Mouse (Mus musculus): ENCODE data around the gene Stat5a. TPM values are rescaled to one million over a fixed set of nuclear protein-coding genes. Genes with fewer than 3 reads are reported as not detected.

The Stat5a gene
- polyA plus RNA-seq, 1 experiment from 2014 or later = 6.0 TPM

- TF ChIP-seq EP300 (IDR thresholded peaks at IDR 0.05; ENCODE audit: low read depth) (no peak), CTCF (IDR thresholded peaks at IDR 0.05; ENCODE audit: low read depth) (no peak)
- Histone ChIP-seq H3K9ac (replicated peaks) (no peak overlapping the region), H3K4me3 (ENCODE audit: low read depth, low read length) (no peak overlapping the region), H3K4me2 (ENCODE audit: low read depth, low read length) (no peak overlapping the region), H3K9me3 (ENCODE audit: low read length) (no peaks in the 10 kb centered on the region), H3K27me3 (ENCODE audit: insufficient read depth, low read length) (no peaks in the 10 kb centered on the region), H3K36me3 (replicated peaks; ENCODE audit: insufficient read depth, low read length) (peaks cover 82% of the 10 kb centered on the region), H3K4me1 (ENCODE audit: insufficient read depth) (no peaks in the 10 kb centered on the region), H3K27ac (ENCODE audit: low read depth) (no peak overlapping the region)
- ATAC-seq = no peak
- 85% methylated on average over 19 of the region's 20 CpGs for WGBS (ENCODE audit: insufficient replicate concordance)
- DNase-seq = no peak
Observed at GRCm38 (mm10) chr11:100904580-100905351, 45.6 kb downstream of the Stat5a start.

GRCm38 (mm10) chr11:100905929-100906328 is 46.8 kb downstream of the Stat5a start:
- Histone ChIP-seq H3K36me3 (replicated peaks; ENCODE audit: insufficient read depth, low read length) (peaks cover 72% of the 10 kb centered on the region), H3K4me3 (ENCODE audit: low read depth, low read length) (no peak overlapping the region), H3K27ac (ENCODE audit: low read depth) (no peak overlapping the region), H3K9ac (replicated peaks) (no peak overlapping the region), H3K27me3 (ENCODE audit: insufficient read depth, low read length) (no peaks in the 10 kb centered on the region), H3K4me2 (ENCODE audit: low read depth, low read length) (no peak overlapping the region), H3K9me3 (ENCODE audit: low read length) (no peaks in the 10 kb centered on the region), H3K4me1 (ENCODE audit: insufficient read depth) (no peaks in the 10 kb centered on the region)
- ATAC-seq (no peak), DNase-seq (no peak)
- WGBS (ENCODE audit: insufficient replicate concordance) = 54% methylated on average over 1 of the region's 1 CpGs
- TF ChIP-seq CTCF (IDR thresholded peaks at IDR 0.05; ENCODE audit: low read depth) (no peak), EP300 (IDR thresholded peaks at IDR 0.05; ENCODE audit: low read depth) (no peak)

GRCm38 (mm10) chr11:100906885-100907284 is 47.7 kb downstream of the Stat5a start:
- WGBS (ENCODE audit: insufficient replicate concordance) = 66% methylated on average over 4 of the region's 4 CpGs
- TF ChIP-seq CTCF (IDR thresholded peaks at IDR 0.05; ENCODE audit: low read depth) (no peak), EP300 (IDR thresholded peaks at IDR 0.05; ENCODE audit: low read depth) (no peak)
- no peak for DNase-seq
- Histone ChIP-seq H3K4me1 (ENCODE audit: insufficient read depth) (no peaks in the 10 kb centered on the region), H3K4me3 (ENCODE audit: low read depth, low read length) (no peak overlapping the region), H3K9ac (replicated peaks) (no peak overlapping the region), H3K4me2 (ENCODE audit: low read depth, low read length) (no peak overlapping the region), H3K36me3 (replicated peaks; ENCODE audit: insufficient read depth, low read length) (peaks cover 64% of the 10 kb centered on the region), H3K27me3 (ENCODE audit: insufficient read depth, low read length) (no peaks in the 10 kb centered on the region), H3K27ac (ENCODE audit: low read depth) (no peak overlapping the region), H3K9me3 (ENCODE audit: low read length) (no peaks in the 10 kb centered on the region)
- no peak for ATAC-seq

- ATAC-seq (no peak), DNase-seq (no peak)
- TF ChIP-seq CTCF (IDR thresholded peaks at IDR 0.05; ENCODE audit: low read depth) = no peak
- H3K4me3 ChIP-seq (ENCODE audit: low read depth, low read length) = no peak overlapping the region
- peaks cover 57% of the 10 kb centered on the region for H3K36me3 ChIP-seq (replicated peaks; ENCODE audit: insufficient read depth, low read length)
- no peak overlapping the region for H3K9ac ChIP-seq (replicated peaks)
- 76% methylated on average over 2 of the region's 2 CpGs for WGBS (ENCODE audit: insufficient replicate concordance)
- no peak overlapping the region for H3K27ac ChIP-seq (ENCODE audit: low read depth)
- H3K9me3 ChIP-seq (ENCODE audit: low read length) = no peaks in the 10 kb centered on the region
- peaks cover 5% of the 10 kb centered on the region; the same call in 1 of the 2 replicates for H3K4me1 ChIP-seq (ENCODE audit: insufficient read depth)
- H3K27me3 ChIP-seq (ENCODE audit: insufficient read depth, low read length) = no peaks in the 10 kb centered on the region
- no peak overlapping the region for H3K4me2 ChIP-seq (ENCODE audit: low read depth, low read length)
Observed at GRCm38 (mm10) chr11:100908112-100908511, 49.0 kb downstream of the Stat5a start.

- WGBS (ENCODE audit: insufficient replicate concordance) = 69% methylated on average over 9 of the region's 9 CpGs
- Histone ChIP-seq H3K9me3 (ENCODE audit: low read length) (no peaks in the 10 kb centered on the region), H3K27ac (ENCODE audit: low read depth) (no peak overlapping the region), H3K27me3 (ENCODE audit: insufficient read depth, low read length) (no peaks in the 10 kb centered on the region), H3K4me2 (ENCODE audit: low read depth, low read length) (no peak overlapping the region), H3K36me3 (replicated peaks; ENCODE audit: insufficient read depth, low read length) (peaks cover 55% of the 10 kb centered on the region), H3K9ac (replicated peaks) (no peak overlapping the region), H3K4me1 (ENCODE audit: insufficient read depth) (peaks cover 8% of the 10 kb centered on the region; the same call in 1 of the 2 replicates), H3K4me3 (ENCODE audit: low read depth, low read length) (no peak overlapping the region)
- peak; percentile 65 for ATAC-seq
- DNase-seq = no peak
- TF ChIP-seq EP300 (IDR thresholded peaks at IDR 0.05; ENCODE audit: low read depth) (no peak), CTCF (IDR thresholded peaks at IDR 0.05; ENCODE audit: low read depth) (no peak)
Observed at GRCm38 (mm10) chr11:100908567-100908966, 49.4 kb downstream of the Stat5a start.

GRCm38 (mm10) chr11:100912401-100913155 is 53.4 kb downstream of the Stat5a start:
- Histone ChIP-seq H3K4me3 (ENCODE audit: low read depth, low read length) (no peak overlapping the region), H3K27me3 (ENCODE audit: insufficient read depth, low read length) (no peaks in the 10 kb centered on the region), H3K4me2 (ENCODE audit: low read depth, low read length) (no peak overlapping the region), H3K9me3 (ENCODE audit: low read length) (no peaks in the 10 kb centered on the region), H3K27ac (ENCODE audit: low read depth) (peak overlapping the region; percentile 36; the same call in 1 of the 2 replicates), H3K4me1 (ENCODE audit: insufficient read depth) (peaks cover 18% of the 10 kb centered on the region), H3K9ac (replicated peaks) (no peak overlapping the region), H3K36me3 (replicated peaks; ENCODE audit: insufficient read depth, low read length) (peaks cover 27% of the 10 kb centered on the region)
- no peak for TF ChIP-seq EP300 (IDR thresholded peaks at IDR 0.05; ENCODE audit: low read depth)
- no peak for TF ChIP-seq CTCF (IDR thresholded peaks at IDR 0.05; ENCODE audit: low read depth)
- DNase-seq (no peak), ATAC-seq (no peak)
- 87% methylated on average over 17 of the region's 17 CpGs for WGBS (ENCODE audit: insufficient replicate concordance)
